Mouse (Mus musculus) myocyte (in vitro differentiated cells): Measurements from ENCODE around the gene Tmem234.

Source experiments
- CEBPB ChIP-seq: IDR thresholded peaks from 2 replicates; pipeline ENCODE4 v1.6.1; 2011; ENCODE audit warnings: mild to moderate bottlenecking, moderate library complexity; ENCODE audit not compliant: poor library complexity, insufficient read depth, severe bottlenecking
- E2F4 ChIP-seq: IDR thresholded peaks from one replicate; pipeline ENCODE4 v1.6.1; 2011; ENCODE audit warnings: mild to moderate bottlenecking, control low read depth, moderate library complexity; ENCODE audit not compliant: insufficient read depth
- MAX ChIP-seq: IDR thresholded peaks from one replicate; pipeline ENCODE4 v1.6.1; 2011; ENCODE audit warnings: low read depth, mild to moderate bottlenecking, control low read depth
- MYOD1 ChIP-seq, 3 experiments: IDR thresholded peaks; one replicate each; pipeline ENCODE4 v1.6.1; 2011; ENCODE audit warnings: control low read depth in 2 of 3, low read depth in 2 of 3, mild to moderate bottlenecking in 2 of 3, moderate library complexity in 1 of 3; ENCODE audit not compliant: insufficient read length in 2 of 3, control insufficient read depth in 1 of 3
- MYOG ChIP-seq, 3 experiments: IDR thresholded peaks; one replicate each; pipeline ENCODE4 v1.6.1; 2011; ENCODE audit warnings: control low read depth in 2 of 3, low read depth in 2 of 3, mild to moderate bottlenecking in 2 of 3; ENCODE audit not compliant: insufficient read length in 2 of 3, control insufficient read depth in 1 of 3, insufficient read depth in 1 of 3
- POLR2A ChIP-seq: IDR thresholded peaks from one replicate; pipeline ENCODE4 v1.6.1; 2011; ENCODE audit warnings: low read depth, mild to moderate bottlenecking, control low read depth, moderate library complexity; ENCODE audit not compliant: insufficient read length
- POLR2AphosphoS2 ChIP-seq: IDR thresholded peaks from one replicate; pipeline ENCODE4 v1.6.1; 2011; ENCODE audit warnings: low read depth, control low read depth; ENCODE audit not compliant: insufficient read length
- TCF12 ChIP-seq: IDR thresholded peaks from one replicate; pipeline ENCODE4 v1.6.1; 2011; ENCODE audit warnings: mild to moderate bottlenecking, control low read depth; ENCODE audit not compliant: poor library complexity, insufficient read depth, severe bottlenecking
- TCF3 ChIP-seq: IDR thresholded peaks from one replicate; pipeline ENCODE4 v1.6.1; 2011; ENCODE audit warnings: low read depth, control low read depth; ENCODE audit not compliant: insufficient read length
- USF1 ChIP-seq: IDR thresholded peaks from one replicate; pipeline ENCODE4 v1.6.1; 2011; ENCODE audit warnings: low read depth, mild to moderate bottlenecking, control low read depth, moderate library complexity

DNA sequence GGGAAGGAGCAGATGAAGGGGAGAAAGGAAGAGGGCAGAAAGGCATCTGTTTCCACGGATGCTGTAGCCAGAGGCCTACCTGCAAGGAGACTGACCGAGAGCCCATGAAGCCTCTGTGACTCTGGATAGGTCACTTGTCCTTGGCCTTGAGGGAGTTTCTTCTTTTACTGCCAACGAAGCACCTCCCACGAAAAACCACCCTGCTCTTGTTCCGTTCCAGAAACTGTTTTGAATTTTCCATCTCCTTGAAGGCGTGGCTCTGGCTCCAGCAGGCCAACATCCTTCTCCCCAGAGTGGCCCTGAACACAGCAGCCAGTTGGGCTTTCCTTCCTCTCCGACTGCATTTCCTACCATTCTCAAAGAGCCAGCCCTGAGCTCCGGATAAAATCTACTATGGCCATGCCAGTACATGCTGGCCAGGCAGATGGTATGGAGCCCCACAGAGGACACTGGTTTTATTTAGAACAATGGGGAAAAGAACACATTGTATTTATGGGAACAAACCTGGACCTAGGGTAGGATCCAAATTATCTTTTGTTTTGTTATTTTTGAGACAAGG is 20.9 kb downstream of the Tmem234 start:
- TF ChIP-seq TCF3 = no peak
- TF ChIP-seq POLR2A = no peak
- no peak for TF ChIP-seq POLR2AphosphoS2
- no peak for TF ChIP-seq TCF12
- TF ChIP-seq E2F4 = no peak
- no peak for TF ChIP-seq MYOD1 (IDR thresholded peaks at IDR 0.05; ENCODE audit: control insufficient read depth in 1 of 3, insufficient read length in 2 of 3, low read depth in 2 of 3)
- TF ChIP-seq MAX = no peak
- TF ChIP-seq MYOG (IDR thresholded peaks at IDR 0.05; ENCODE audit: control insufficient read depth in 1 of 3, insufficient read depth in 1 of 3, insufficient read length in 2 of 3, low read depth in 2 of 3) = no peak
- no peak for TF ChIP-seq USF1
- TF ChIP-seq CEBPB = no peak
